Mouse (Mus musculus) hindbrain, postnatal 0 days (tissue): Measurements from ENCODE around the gene Gadd45g. TPM values are rescaled to one million over a fixed set of nuclear protein-coding genes. Genes with fewer than 3 reads are reported as not detected.

Experiments
- ATAC-seq: fragments of 200-750 bp; cut with Nextera tagmentation; 2 replicates; pipeline ENCODE4 v1.8.0; 2017; ENCODE audit warnings: mild to moderate bottlenecking, moderate TSS enrichment, moderate library complexity
- DNase-seq: peaks from one replicate; pipeline ENCODE4 v3.0.0-alpha.2; 2015; ENCODE audit warnings: low spot score
- H3K27ac ChIP-seq: fragments of 300-500 bp; sonication (generic); 2 replicates; pipeline ENCODE4 v1.5.1; 2014; ENCODE audit warnings: mild to moderate bottlenecking
- H3K27me3 ChIP-seq: fragments of 300-500 bp; sonication (generic); 2 replicates; pipeline ENCODE4 v1.6.1; 2014; ENCODE audit warnings: low read length, mixed read lengths; ENCODE audit not compliant: insufficient read depth
- H3K36me3 ChIP-seq: fragments of 300-500 bp; sonication (generic); 2 replicates; pipeline ENCODE4 v1.6.1; 2014; ENCODE audit warnings: low read length, mixed read lengths; ENCODE audit not compliant: insufficient read depth
- H3K4me1 ChIP-seq: fragments of 300-500 bp; sonication (generic); 2 replicates; pipeline ENCODE4 v1.6.1; 2014; ENCODE audit warnings: antibody characterized with exemption, low read length, mixed read lengths; ENCODE audit not compliant: insufficient read depth
- H3K4me2 ChIP-seq: fragments of 300-500 bp; sonication (generic); 2 replicates; pipeline ENCODE4 v1.6.1; 2014; ENCODE audit warnings: low read depth, mild to moderate bottlenecking, low read length, moderate library complexity, mixed read lengths
- H3K4me3 ChIP-seq: fragments of 300-500 bp; sonication (generic); 2 replicates; pipeline ENCODE4 v1.5.1; 2014; ENCODE audit warnings: low read length
- H3K9ac ChIP-seq: fragments of 300-500 bp; sonication (generic); replicated peaks from 2 replicates; pipeline ENCODE4 v1.6.1; 2014; ENCODE audit warnings: mild to moderate bottlenecking, low read length, moderate library complexity, mixed read lengths
- H3K9me3 ChIP-seq: fragments of 300-500 bp; sonication (generic); 2 replicates; pipeline ENCODE4 v1.6.1; 2016; ENCODE audit warnings: low read length, mixed read lengths
- CTCF ChIP-seq: IDR thresholded peaks from 2 replicates; pipeline ENCODE4 v1.5.1; 2016; ENCODE audit warnings: antibody characterized with exemption, control low read depth, low read depth
- WGBS: fragments of 180-500 bp; shearing (Covaris S2); extraction: QIAGEN DNeasy Blood & Tissue Kit; methylation state at CpG from one replicate; pipeline ENCODE4 v1.1.7; 2014; 5-methylcytosine and 5-hydroxymethylcytosine counted together
- polyA plus RNA-seq: library from polyadenylated mRNA; unstranded; fragments of >200 nt; fragmentation: Nextera tagmentation; extraction: Ambion mirVana; gene quantifications from 2 replicates; pipeline ENCODE4 v1.2.1, GENCODE M21; 2015
- total RNA-seq: library from RNA; depleted of rRNA; stranded (reverse); fragments of >200 nt; gene quantifications from 2 replicates; pipeline ENCODE4 v1.2.3, GENCODE M21; 2014

The Gadd45g gene
- total and polyA plus RNA-seq, 2 experiments from 2014 or later, result 19.0 to 38.6 TPM

GRCm38 (mm10) chr13:51852560-51853190 is 6.2 kb downstream of the Gadd45g start:
- DNase-seq (no peak), ATAC-seq (no peak)
- WGBS, result 37% methylated on average over 7 of the region's 7 CpGs
- Histone ChIP-seq H3K4me2 (no peak overlapping the region), H3K27ac (no peak overlapping the region), H3K9ac (no peak overlapping the region), H3K4me1 (peaks cover 19% of the 10 kb centered on the region), H3K9me3 (no peaks in the 10 kb centered on the region), H3K4me3 (no peak overlapping the region), H3K36me3 (no peaks in the 10 kb centered on the region), H3K27me3 (no peaks in the 10 kb centered on the region)
- no peak for TF ChIP-seq CTCF

GRCm38 (mm10) chr13:51853301-51854243 is 7.1 kb downstream of the Gadd45g start:
- no peak overlapping the region for H3K4me2 ChIP-seq
- no peaks in the 10 kb centered on the region for H3K36me3 ChIP-seq
- H3K4me3 ChIP-seq, result no peak overlapping the region
- DNase-seq, result peak; percentile 28
- no peaks in the 10 kb centered on the region for H3K9me3 ChIP-seq
- 14% methylated on average over 14 of the region's 16 CpGs for WGBS
- H3K9ac ChIP-seq, result no peak overlapping the region
- H3K4me1 ChIP-seq, result peaks cover 19% of the 10 kb centered on the region
- peak; percentile 45; the same call in 1 of the 2 replicates for ATAC-seq
- no peak for TF ChIP-seq CTCF
- no peaks in the 10 kb centered on the region for H3K27me3 ChIP-seq
- H3K27ac ChIP-seq, result no peak overlapping the region

GRCm38 (mm10) chr13:51855584-51855983 is 9.1 kb downstream of the Gadd45g start:
- no peaks in the 10 kb centered on the region for H3K9me3 ChIP-seq
- H3K27me3 ChIP-seq, result no peaks in the 10 kb centered on the region
- no peak overlapping the region for H3K9ac ChIP-seq
- ATAC-seq, result no peak
- no peak overlapping the region for H3K27ac ChIP-seq
- TF ChIP-seq CTCF, result no peak
- H3K36me3 ChIP-seq, result no peaks in the 10 kb centered on the region
- H3K4me3 ChIP-seq, result no peak overlapping the region
- no peak for DNase-seq
- H3K4me1 ChIP-seq, result peaks cover 11% of the 10 kb centered on the region; the same call in 1 of the 2 replicates
- 84% methylated on average over 5 of the region's 5 CpGs for WGBS
- H3K4me2 ChIP-seq, result no peak overlapping the region

- no peaks in the 10 kb centered on the region for H3K9me3 ChIP-seq
- WGBS, result 81% methylated on average over 5 of the region's 5 CpGs
- no peak overlapping the region for H3K4me3 ChIP-seq
- H3K9ac ChIP-seq, result no peak overlapping the region
- DNase-seq (no peak), ATAC-seq (no peak)
- H3K27me3 ChIP-seq, result no peaks in the 10 kb centered on the region
- TF ChIP-seq CTCF, result no peak
- no peak overlapping the region for H3K27ac ChIP-seq
- H3K4me2 ChIP-seq, result no peak overlapping the region
- no peaks in the 10 kb centered on the region for H3K36me3 ChIP-seq
- H3K4me1 ChIP-seq, result peaks cover 11% of the 10 kb centered on the region; the same call in 1 of the 2 replicates
Measured at GRCm38 (mm10) chr13:51857156-51857555, 10.7 kb downstream of the Gadd45g start.

GRCm38 (mm10) chr13:51858475-51858874 is 12.0 kb downstream of the Gadd45g start:
- TF ChIP-seq CTCF, result no peak
- H3K4me2 ChIP-seq, result no peak overlapping the region
- ATAC-seq (no peak), DNase-seq (no peak)
- H3K27ac ChIP-seq, result no peak overlapping the region
- H3K9ac ChIP-seq, result no peak overlapping the region
- H3K4me1 ChIP-seq, result peaks cover 7% of the 10 kb centered on the region; the same call in 1 of the 2 replicates
- H3K27me3 ChIP-seq, result no peaks in the 10 kb centered on the region
- no peaks in the 10 kb centered on the region for H3K9me3 ChIP-seq
- WGBS, result 52% methylated on average over 4 of the region's 4 CpGs
- no peak overlapping the region for H3K4me3 ChIP-seq
- no peaks in the 10 kb centered on the region for H3K36me3 ChIP-seq

GRCm38 (mm10) chr13:51859174-51859573 is 12.7 kb downstream of the Gadd45g start:
- 87% methylated on average over 8 of the region's 8 CpGs for WGBS
- Histone ChIP-seq H3K27ac (no peak overlapping the region), H3K4me2 (no peak overlapping the region), H3K9me3 (no peaks in the 10 kb centered on the region), H3K27me3 (no peaks in the 10 kb centered on the region), H3K36me3 (no peaks in the 10 kb centered on the region), H3K4me1 (0 out of 2 replicates have a peak, but pooled peaks cover under 1% of the 10 kb centered on the region), H3K9ac (no peak overlapping the region), H3K4me3 (no peak overlapping the region)
- no peak for ATAC-seq
- no peak for DNase-seq
- no peak for TF ChIP-seq CTCF
